Mouse (Mus musculus) myocyte (in vitro differentiated cells): Measurements from ENCODE around the gene Disp1.

ENCODE experiments used
- CEBPB ChIP-seq: IDR thresholded peaks from 2 replicates; pipeline ENCODE4 v1.6.1; 2011; ENCODE audit warnings: mild to moderate bottlenecking, moderate library complexity; ENCODE audit not compliant: poor library complexity, insufficient read depth, severe bottlenecking
- MYOD1 ChIP-seq, 3 experiments: IDR thresholded peaks; one replicate each; pipeline ENCODE4 v1.6.1; 2011; ENCODE audit warnings: control low read depth in 2 of 3, low read depth in 2 of 3, mild to moderate bottlenecking in 2 of 3, moderate library complexity in 1 of 3; ENCODE audit not compliant: insufficient read length in 2 of 3, control insufficient read depth in 1 of 3
- POLR2A ChIP-seq: IDR thresholded peaks from one replicate; pipeline ENCODE4 v1.6.1; 2011; ENCODE audit warnings: low read depth, mild to moderate bottlenecking, control low read depth, moderate library complexity; ENCODE audit not compliant: insufficient read length
- POLR2AphosphoS2 ChIP-seq: IDR thresholded peaks from one replicate; pipeline ENCODE4 v1.6.1; 2011; ENCODE audit warnings: low read depth, control low read depth; ENCODE audit not compliant: insufficient read length
- SRF ChIP-seq: IDR thresholded peaks from one replicate; pipeline ENCODE4 v1.6.1; 2011; ENCODE audit warnings: low read depth; ENCODE audit not compliant: control insufficient read depth, insufficient read length
- TCF12 ChIP-seq: IDR thresholded peaks from one replicate; pipeline ENCODE4 v1.6.1; 2011; ENCODE audit warnings: mild to moderate bottlenecking, control low read depth; ENCODE audit not compliant: poor library complexity, insufficient read depth, severe bottlenecking
- USF1 ChIP-seq: IDR thresholded peaks from one replicate; pipeline ENCODE4 v1.6.1; 2011; ENCODE audit warnings: low read depth, mild to moderate bottlenecking, control low read depth, moderate library complexity

DNA sequence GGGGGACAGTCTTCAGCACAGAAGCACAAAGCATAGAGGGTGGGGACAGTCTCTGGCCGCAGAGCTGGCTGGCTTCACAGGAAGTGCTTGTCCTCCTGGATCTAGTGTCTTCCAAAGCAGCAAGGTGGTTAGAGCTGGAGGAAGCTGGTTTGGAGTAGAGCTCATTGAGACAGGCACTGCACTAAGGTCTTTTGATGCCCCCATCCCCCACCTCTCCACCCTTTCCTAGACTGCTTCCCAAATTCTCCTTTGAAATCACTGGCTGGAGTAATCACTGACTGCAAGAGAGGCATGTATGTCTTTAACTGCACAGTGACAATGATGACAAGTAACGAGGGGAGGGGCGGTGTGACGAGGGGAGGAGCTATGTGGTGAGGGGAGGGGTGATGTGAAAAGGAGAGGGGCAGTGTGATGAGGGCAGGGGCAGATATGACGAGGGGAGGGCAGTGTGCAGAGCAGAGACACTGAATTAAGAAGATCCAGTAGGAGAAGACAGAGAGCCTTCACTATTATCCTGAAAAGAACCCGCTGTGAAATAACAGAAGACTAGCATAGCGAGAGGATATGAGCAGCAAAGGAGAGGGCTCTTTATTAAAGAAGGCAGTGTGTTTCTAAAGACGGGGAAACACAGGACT is 125.8 kb downstream of the Disp1 start:
- TF ChIP-seq POLR2A (no peak), SRF (no peak), TCF12 (no peak), CEBPB (no peak), POLR2AphosphoS2 (no peak), MYOD1 (IDR thresholded peaks at IDR 0.05; ENCODE audit: control insufficient read depth in 1 of 3, insufficient read length in 2 of 3, low read depth in 2 of 3) (no peak), USF1 (no peak)
